Mouse (Mus musculus): ENCODE measurements at regions not wholly inside any gene's neighbourhood (a gene's known extent, or its start where the extent isn't known, plus 50 kb on each side); places are given as distances from the start of the nearest gene placed in this dataset.

- TF ChIP-seq CTCF (IDR thresholded peaks at IDR 0.05; ENCODE audit: low read depth) = no peak
- TF ChIP-seq EP300 (optimal IDR thresholded peaks at IDR 0.05) = no peak
Observed at GRCm38 (mm10) chr17:49225255-49226015, 202.7 kb upstream of the Mocs1 start.
